Mouse (Mus musculus) intestine, embryonic 15.5 days (tissue): ENCODE results near the gene Slco1a1. TPM values are rescaled to one million over a fixed set of nuclear protein-coding genes. Genes with fewer than 3 reads are reported as not detected.
"Not testable (repeated sequence)": the region's sequence is repeated elsewhere in the genome, so short reads cannot be mapped to it uniquely, and the experiment has no call there.

Experiments used
- ATAC-seq: fragments of 200-750 bp; cut with Nextera tagmentation; 2 replicates; pipeline ENCODE4 v1.8.0; 2017; ENCODE audit warnings: moderate TSS enrichment, moderate library complexity
- H3K27ac ChIP-seq: fragments of 300-500 bp; sonication (generic); 2 replicates; pipeline ENCODE4 v1.5.1; 2015; ENCODE audit warnings: mild to moderate bottlenecking, inconsistent platforms
- H3K27me3 ChIP-seq: fragments of 300-500 bp; sonication (generic); replicated peaks from 2 replicates; pipeline ENCODE4 v1.6.1; 2015; ENCODE audit warnings: inconsistent platforms
- H3K36me3 ChIP-seq: fragments of 300-500 bp; sonication (generic); 2 replicates; pipeline ENCODE4 v1.6.1; 2015; ENCODE audit warnings: inconsistent platforms
- H3K4me1 ChIP-seq: fragments of 300-500 bp; sonication (generic); replicated peaks from 2 replicates; pipeline ENCODE4 v1.6.1; 2015; ENCODE audit warnings: inconsistent platforms
- H3K4me2 ChIP-seq: fragments of 300-500 bp; sonication (generic); replicated peaks from 2 replicates; pipeline ENCODE4 v1.6.1; 2015; ENCODE audit warnings: mild to moderate bottlenecking, inconsistent platforms
- H3K4me3 ChIP-seq: fragments of 300-500 bp; sonication (generic); replicated peaks from 2 replicates; pipeline ENCODE4 v1.5.1; 2015; ENCODE audit warnings: inconsistent platforms
- H3K9ac ChIP-seq: fragments of 300-500 bp; sonication (generic); 2 replicates; pipeline ENCODE4 v1.6.1; 2015; ENCODE audit warnings: inconsistent platforms
- H3K9me3 ChIP-seq: fragments of 300-500 bp; sonication (generic); 2 replicates; pipeline ENCODE4 v1.6.1; 2016; ENCODE audit warnings: inconsistent platforms
- WGBS: fragments of 180-500 bp; shearing (Covaris S2); methylation state at CpG from one replicate; pipeline ENCODE4 v1.1.7; 2015; 5-methylcytosine and 5-hydroxymethylcytosine counted together
- polyA plus RNA-seq: library from polyadenylated mRNA; unstranded; fragments of >200 nt; fragmentation: Nextera tagmentation; extraction: Ambion mirVana; gene quantifications from 2 replicates; pipeline ENCODE4 v1.2.1, GENCODE M21; 2015

The Slco1a1 gene
- polyA plus RNA-seq: not detected in 2 replicates

DNA sequence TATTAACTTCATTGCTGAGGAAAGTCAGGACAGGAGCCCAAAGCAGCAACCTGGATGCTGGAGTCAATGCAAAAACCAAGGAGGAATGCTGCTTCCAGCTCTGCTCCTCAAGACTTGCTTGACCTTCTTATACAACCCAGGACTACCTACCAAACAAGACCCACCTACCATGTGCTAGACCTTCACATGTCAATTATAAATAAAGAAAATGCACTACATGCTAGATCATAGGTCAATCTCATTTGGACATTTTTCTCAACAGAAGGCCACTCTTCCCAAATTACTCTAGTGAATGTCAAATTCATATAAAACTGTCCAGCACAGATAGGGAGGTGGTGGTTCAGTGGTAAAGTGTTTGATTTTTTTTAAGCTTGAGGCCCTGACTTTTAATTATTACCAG lies at the start of gene Slco1a1:
Gene Slco1a1, minus strand, starts transcription at position 101 of the 400 bp plus-strand sequence.
- Histone ChIP-seq H3K4me3 (no peak within 1 kb of the TSS), H3K4me2 (no peak within 1 kb of the TSS), H3K27ac (no peak within 1 kb of the TSS), H3K4me1 (no peaks in the 10 kb centered on the region), H3K36me3 (no peaks in the 10 kb centered on the region), H3K27me3 (no peaks in the 10 kb centered on the region), H3K9ac (no peak within 1 kb of the TSS), H3K9me3 (no peaks in the 10 kb centered on the region)
- no peak for ATAC-seq

- 98% methylated on average over 6 of the region's 6 CpGs for WGBS
- Histone ChIP-seq H3K27me3 (no peaks in the 10 kb centered on the region), H3K27ac (no peak overlapping the region), H3K4me1 (no peaks in the 10 kb centered on the region), H3K4me2 (no peak overlapping the region), H3K9me3 (no peaks in the 10 kb centered on the region), H3K4me3 (no peak overlapping the region), H3K9ac (no peak overlapping the region), H3K36me3 (no peaks in the 10 kb centered on the region)
- no peak for ATAC-seq
Measured at GRCm38 (mm10) chr6:141986772-141987171, 40.0 kb upstream of the Slco1a1 start.

GRCm38 (mm10) chr6:141984644-141985043 lies 37.9 kb upstream of the Slco1a1 start:
- Histone ChIP-seq H3K36me3 (no peaks in the 10 kb centered on the region), H3K9ac (no peak overlapping the region), H3K4me3 (no peak overlapping the region), H3K4me1 (no peaks in the 10 kb centered on the region), H3K27me3 (no peaks in the 10 kb centered on the region), H3K9me3 (no peaks in the 10 kb centered on the region), H3K4me2 (no peak overlapping the region), H3K27ac (no peak overlapping the region)
- 80% methylated on average over 3 of the region's 3 CpGs for WGBS
- ATAC-seq: no peak

DNA sequence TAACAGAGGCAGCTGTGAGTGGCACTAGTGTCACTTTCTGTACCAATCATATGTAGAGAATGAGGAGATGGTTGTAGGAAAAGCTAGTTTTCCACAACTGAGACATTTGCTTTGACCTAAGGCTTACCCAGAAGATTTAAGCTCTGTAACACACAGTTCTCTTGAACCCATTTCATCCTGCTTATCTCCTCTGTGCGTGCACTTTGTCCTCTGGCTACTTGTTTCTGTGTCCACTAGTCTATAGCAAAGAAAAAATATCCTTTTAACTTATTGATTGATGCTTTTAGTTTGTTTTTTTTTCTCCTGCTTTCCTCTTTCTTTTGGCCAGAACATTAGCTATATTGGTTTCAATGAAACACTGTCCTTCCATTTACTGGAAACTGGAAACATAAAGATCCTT lies 15.7 kb upstream of the Slco1a1 start:
- WGBS: 85% methylated on average over 1 of the region's 1 CpGs
- Histone ChIP-seq H3K36me3 (no peaks in the 10 kb centered on the region), H3K9me3 (no peaks in the 10 kb centered on the region), H3K4me2 (no peak overlapping the region), H3K4me1 (no peaks in the 10 kb centered on the region), H3K27ac (no peak overlapping the region), H3K27me3 (no peaks in the 10 kb centered on the region), H3K9ac (no peak overlapping the region), H3K4me3 (no peak overlapping the region)
- ATAC-seq: no peak

DNA sequence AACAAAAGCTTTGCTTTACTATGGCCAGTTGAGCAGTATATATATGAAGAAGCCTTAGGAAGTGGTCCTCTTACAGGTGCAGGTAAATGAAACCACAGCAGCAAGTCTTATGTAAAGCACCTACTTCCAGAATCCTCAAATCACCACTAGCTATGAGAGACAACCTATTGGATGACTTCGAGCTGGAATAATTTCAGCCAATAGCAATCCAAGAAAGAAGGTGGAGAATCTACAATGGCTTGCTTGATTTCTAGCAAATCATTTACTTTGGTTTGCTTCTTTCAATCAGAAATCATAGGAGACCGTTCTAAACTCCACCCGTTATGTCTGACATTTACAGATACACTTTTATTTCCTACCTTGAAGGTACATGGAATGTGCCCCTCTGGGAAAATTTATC lies 15.1 kb upstream of the Slco1a1 start:
- Histone ChIP-seq H3K27me3 (no peaks in the 10 kb centered on the region), H3K27ac (no peak overlapping the region), H3K36me3 (no peaks in the 10 kb centered on the region), H3K9me3 (no peaks in the 10 kb centered on the region), H3K9ac (no peak overlapping the region), H3K4me2 (no peak overlapping the region), H3K4me3 (no peak overlapping the region), H3K4me1 (no peaks in the 10 kb centered on the region)
- ATAC-seq: no peak
- whole genome bisulfite sequencing: 84% methylated on average over 3 of the region's 3 CpGs

GRCm38 (mm10) chr6:141960482-141960881 lies 13.7 kb upstream of the Slco1a1 start:
- no peak for ATAC-seq
- no peak overlapping the region for H3K4me3 ChIP-seq
- H3K36me3 ChIP-seq: no peaks in the 10 kb centered on the region
- no peaks in the 10 kb centered on the region for H3K4me1 ChIP-seq
- no peak overlapping the region for H3K9ac ChIP-seq
- WGBS: 48% methylated on average over 5 of the region's 5 CpGs
- no peaks in the 10 kb centered on the region for H3K27me3 ChIP-seq
- H3K27ac ChIP-seq: no peak overlapping the region
- H3K4me2 ChIP-seq: no peak overlapping the region
- no peaks in the 10 kb centered on the region for H3K9me3 ChIP-seq

DNA sequence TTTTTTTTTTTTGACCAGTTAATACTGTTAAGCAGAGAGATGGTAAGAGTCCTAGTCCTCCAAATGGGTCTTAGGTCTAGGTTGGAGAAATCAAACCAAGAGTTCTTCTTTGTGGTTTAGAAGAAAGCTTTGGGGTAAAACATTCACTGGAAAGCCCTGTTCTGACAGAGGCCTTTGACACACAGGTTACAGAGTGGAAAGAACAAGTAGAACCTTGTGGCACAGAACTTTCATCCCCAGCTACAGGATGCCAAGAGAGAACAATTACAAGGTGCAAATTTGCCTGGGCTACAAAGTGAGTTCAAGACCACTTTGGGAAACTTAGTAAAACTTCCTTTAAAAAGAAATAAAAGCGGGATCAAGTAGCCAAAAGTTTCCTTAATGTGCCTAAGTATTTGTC lies 6.3 kb downstream of the Slco1a1 start:
- H3K27ac ChIP-seq: no peak overlapping the region
- no peak for ATAC-seq
- H3K4me3 ChIP-seq: no peak overlapping the region
- H3K36me3 ChIP-seq: no peaks in the 10 kb centered on the region
- H3K4me2 ChIP-seq: no peak overlapping the region
- WGBS: 80% methylated on average over 1 of the region's 1 CpGs
- no peaks in the 10 kb centered on the region for H3K4me1 ChIP-seq
- no peaks in the 10 kb centered on the region for H3K27me3 ChIP-seq
- no peaks in the 10 kb centered on the region for H3K9me3 ChIP-seq
- no peak overlapping the region for H3K9ac ChIP-seq

GRCm38 (mm10) chr6:141898197-141898596 lies 48.6 kb downstream of the Slco1a1 start:
- no peak for ATAC-seq
- no peaks in the 10 kb centered on the region for H3K4me1 ChIP-seq

GRCm38 (mm10) chr6:141889723-141890122 lies 57.0 kb downstream of the Slco1a1 start:
- H3K27me3 ChIP-seq: no peaks in the 10 kb centered on the region
- 30% methylated on average over 2 of the region's 2 CpGs for WGBS
- no peak overlapping the region for H3K4me3 ChIP-seq
- no peak overlapping the region for H3K27ac ChIP-seq
- no peak overlapping the region for H3K4me2 ChIP-seq
- no peak overlapping the region for H3K9ac ChIP-seq
- no peak for ATAC-seq
- H3K4me1 ChIP-seq: no peaks in the 10 kb centered on the region
- H3K9me3 ChIP-seq: no peaks in the 10 kb centered on the region
- no peaks in the 10 kb centered on the region for H3K36me3 ChIP-seq

More at GRCm38 (mm10) chr6:141898197-141898596, 48.6 kb downstream of the Slco1a1 start:
- no peaks in the 10 kb centered on the region for H3K27me3 ChIP-seq
- H3K4me2 ChIP-seq: no peak overlapping the region
- H3K9ac ChIP-seq: no peak overlapping the region
- H3K4me3 ChIP-seq: no peak overlapping the region
- no peaks in the 10 kb centered on the region for H3K36me3 ChIP-seq
- WGBS: 78% methylated on average over 2 of the region's 2 CpGs
- H3K27ac ChIP-seq: no peak overlapping the region
- H3K9me3 ChIP-seq: no peaks in the 10 kb centered on the region

DNA sequence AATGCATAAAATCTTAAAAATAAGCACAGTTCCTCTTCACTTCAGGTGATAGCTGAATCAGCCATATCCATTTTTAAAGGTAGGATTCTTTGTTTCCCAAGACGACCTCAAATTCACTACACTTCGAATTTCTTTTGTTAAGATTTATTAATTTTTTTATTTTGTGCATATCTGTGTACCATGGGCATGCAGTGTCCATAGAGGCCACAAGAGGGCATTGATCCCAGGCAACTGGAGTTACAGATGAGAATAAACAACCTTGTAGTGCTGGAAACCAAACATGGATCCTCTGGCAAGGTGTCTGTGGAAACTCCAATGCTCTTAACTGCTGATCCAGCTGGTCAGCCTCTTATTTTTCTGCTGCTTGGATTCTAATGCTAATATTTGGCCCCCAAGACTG lies 58.5 kb downstream of the Slco1a1 start:
- WGBS: 77% methylated on average over 2 of the region's 2 CpGs
- H3K4me1 ChIP-seq: no peaks in the 10 kb centered on the region
- no peak overlapping the region for H3K4me2 ChIP-seq
- ATAC-seq: no peak
- H3K27ac ChIP-seq: no peak overlapping the region
- H3K27me3 ChIP-seq: no peaks in the 10 kb centered on the region
- no peaks in the 10 kb centered on the region for H3K9me3 ChIP-seq
- H3K9ac ChIP-seq: no peak overlapping the region
- no peak overlapping the region for H3K4me3 ChIP-seq
- H3K36me3 ChIP-seq: no peaks in the 10 kb centered on the region

DNA sequence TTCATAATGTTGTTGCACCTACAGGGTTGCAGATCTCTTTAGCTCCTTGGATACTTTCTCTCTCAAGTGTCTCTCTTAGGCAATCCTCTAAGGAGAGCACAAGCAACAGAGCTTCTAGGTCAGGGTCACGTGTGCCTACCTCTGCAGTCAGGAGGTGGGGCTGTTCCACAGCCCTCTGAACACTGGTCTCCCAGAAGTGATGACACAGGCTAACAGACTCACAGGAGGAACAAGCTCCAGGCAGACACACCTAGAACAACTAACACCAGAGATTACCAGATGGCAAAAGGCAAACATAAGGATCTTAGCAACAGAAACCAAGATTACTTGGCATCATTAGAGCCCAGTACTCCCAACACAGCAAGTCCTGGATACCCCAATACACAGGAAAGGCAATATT lies 64.2 kb downstream of the Slco1a1 start:
- no peak for ATAC-seq
- Histone ChIP-seq H3K36me3 (no peaks in the 10 kb centered on the region), H3K9me3 (no peaks in the 10 kb centered on the region), H3K4me1 (no peaks in the 10 kb centered on the region), H3K4me2 (no peak overlapping the region), H3K4me3 (no peak overlapping the region), H3K27me3 (no peaks in the 10 kb centered on the region), H3K27ac (no peak overlapping the region), H3K9ac (no peak overlapping the region)
- WGBS: 45% methylated on average over 1 of the region's 1 CpGs

DNA sequence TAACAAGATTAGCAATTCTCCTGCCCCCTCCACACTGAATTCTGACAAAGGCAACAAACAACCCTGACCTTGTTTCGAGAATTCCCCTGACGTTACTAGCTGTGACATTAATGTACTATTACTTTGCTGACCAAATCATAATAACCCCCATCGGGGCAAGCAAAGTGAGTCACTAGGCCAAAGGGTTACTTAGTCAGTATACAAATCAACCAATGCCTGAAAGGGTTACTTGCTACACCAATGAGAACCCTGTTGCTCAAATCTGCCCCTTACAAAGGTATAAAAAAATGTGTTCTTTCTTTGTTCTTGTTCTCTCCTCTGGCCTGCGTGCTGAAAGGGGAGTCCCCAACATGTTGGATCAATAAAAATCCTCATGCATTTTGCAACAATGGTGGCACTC lies 71.0 kb downstream of the Slco1a1 start:
- 79% methylated on average over 4 of the region's 4 CpGs for WGBS
- H3K9me3 ChIP-seq, H3K4me1 ChIP-seq, H3K9ac ChIP-seq, H3K27ac ChIP-seq, H3K27me3 ChIP-seq, H3K4me2 ChIP-seq, ATAC-seq, H3K4me3 ChIP-seq, H3K36me3 ChIP-seq: not testable (repeated sequence)

- H3K4me2 ChIP-seq: no peak overlapping the region
- H3K9ac ChIP-seq: no peak overlapping the region
- no peak for ATAC-seq
- H3K4me3 ChIP-seq: no peak overlapping the region
- H3K9me3 ChIP-seq: no peaks in the 10 kb centered on the region
- H3K27ac ChIP-seq: no peak overlapping the region
- H3K36me3 ChIP-seq: no peaks in the 10 kb centered on the region
- WGBS: 63% methylated on average over 2 of the region's 2 CpGs
- H3K4me1 ChIP-seq: no peaks in the 10 kb centered on the region
- no peaks in the 10 kb centered on the region for H3K27me3 ChIP-seq
Measured at GRCm38 (mm10) chr6:141871711-141872110, 75.1 kb downstream of the Slco1a1 start.

DNA sequence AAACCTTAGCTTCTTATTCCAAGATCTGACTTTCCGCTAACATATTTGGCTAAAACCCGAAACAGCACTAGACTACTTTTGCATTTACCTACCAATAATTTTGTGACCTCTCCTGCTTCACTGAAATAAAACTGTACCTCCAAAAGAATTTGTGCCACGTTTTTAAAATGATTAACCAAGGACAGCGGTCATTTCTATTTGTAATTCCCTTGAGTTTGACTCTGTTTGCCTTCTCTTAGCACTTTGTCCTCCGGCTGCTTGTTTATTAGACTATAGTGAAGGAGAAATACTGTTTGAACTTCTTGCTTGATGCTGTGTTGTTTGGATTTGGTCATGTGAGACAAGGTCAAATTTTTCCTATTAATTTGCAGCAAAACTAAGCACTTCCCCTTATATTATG lies 78.0 kb downstream of the Slco1a1 start:
- ATAC-seq: no peak
- H3K27ac ChIP-seq: no peak overlapping the region
- no peak overlapping the region for H3K4me3 ChIP-seq
- 69% methylated on average over 5 of the region's 5 CpGs for WGBS
- H3K27me3 ChIP-seq: no peaks in the 10 kb centered on the region
- H3K4me2 ChIP-seq: no peak overlapping the region
- H3K9ac ChIP-seq: no peak overlapping the region
- no peaks in the 10 kb centered on the region for H3K4me1 ChIP-seq
- no peaks in the 10 kb centered on the region for H3K36me3 ChIP-seq
- H3K9me3 ChIP-seq: no peaks in the 10 kb centered on the region
